Mouse (Mus musculus) retina, adult 2 months (tissue): ENCODE data around the gene Lrrc39.
"Not testable (repeated sequence)": the region's sequence is repeated elsewhere in the genome, so short reads cannot be mapped to it uniquely, and the experiment has no call there.

Experiments used
- DNase-seq: peaks from one replicate; pipeline ENCODE4 v3.0.0-alpha.2; 2012; ENCODE audit warnings: low read depth, low spot score

Gene Lrrc39

DNA sequence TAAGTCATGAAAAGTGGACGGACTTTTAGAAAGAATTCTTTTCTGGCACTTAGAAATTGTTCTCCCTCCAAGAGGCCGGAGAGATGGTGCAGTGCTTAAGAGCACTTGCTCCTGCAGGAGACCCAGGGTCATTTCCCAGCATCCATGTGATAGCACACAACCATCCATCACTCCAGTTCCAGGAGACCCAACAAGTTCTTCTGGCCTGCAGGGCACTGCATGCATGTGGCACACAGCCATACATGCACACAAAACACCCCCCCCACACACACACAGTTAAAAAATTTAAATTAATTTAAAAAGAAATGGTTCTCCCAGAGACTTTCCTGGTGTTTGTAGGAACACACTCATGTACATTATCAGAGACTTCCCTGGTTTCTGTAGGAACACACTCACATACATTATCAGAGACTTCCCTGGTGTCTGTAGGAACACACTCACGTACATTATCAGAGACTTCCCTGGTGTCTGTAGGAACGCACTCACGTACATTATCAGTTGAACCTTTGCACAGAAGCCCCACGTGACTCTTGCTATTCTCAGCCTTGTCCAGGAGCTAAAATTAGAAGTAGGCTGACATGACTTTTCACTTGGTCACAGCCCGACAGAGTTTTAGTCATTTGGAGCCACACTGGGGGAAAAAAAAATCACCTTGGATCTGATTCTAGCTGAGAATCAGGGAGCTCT, at the start of gene Lrrc39:
Lrrc39 (plus strand) TSS at position 566 of the 687 bp plus-strand sequence.
- no peak for DNase-seq

DNA sequence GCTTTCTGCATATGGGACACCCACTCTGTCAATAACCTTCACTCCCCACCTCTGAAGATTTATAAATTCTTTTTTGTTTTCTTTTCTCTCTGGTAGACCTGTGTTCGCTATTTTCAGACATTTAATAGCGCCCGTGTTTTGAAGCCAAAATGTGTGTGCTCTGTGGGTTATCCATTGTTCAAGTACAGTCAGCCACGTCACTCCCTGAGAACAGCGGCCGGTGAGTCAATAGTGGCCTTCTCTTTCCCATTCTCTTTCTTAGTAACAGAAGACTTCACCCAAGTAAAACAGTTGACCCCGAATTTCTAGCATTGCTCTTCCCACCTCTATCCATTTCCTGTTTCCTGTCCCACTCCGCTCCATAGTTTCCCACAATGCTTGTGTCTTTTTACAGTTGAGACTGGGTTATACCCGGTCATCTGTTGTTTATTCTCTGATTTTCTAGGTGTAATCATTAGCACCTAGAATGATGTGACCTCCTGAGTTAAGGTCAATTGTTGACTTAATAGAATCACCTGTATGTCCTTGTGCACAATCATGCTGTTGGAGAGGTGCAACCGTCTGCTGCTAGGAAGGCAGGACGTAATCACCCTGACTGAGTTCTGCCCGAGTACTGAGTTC, 42.5 kb upstream of the Lrrc39 start:
- no peak for DNase-seq

DNA sequence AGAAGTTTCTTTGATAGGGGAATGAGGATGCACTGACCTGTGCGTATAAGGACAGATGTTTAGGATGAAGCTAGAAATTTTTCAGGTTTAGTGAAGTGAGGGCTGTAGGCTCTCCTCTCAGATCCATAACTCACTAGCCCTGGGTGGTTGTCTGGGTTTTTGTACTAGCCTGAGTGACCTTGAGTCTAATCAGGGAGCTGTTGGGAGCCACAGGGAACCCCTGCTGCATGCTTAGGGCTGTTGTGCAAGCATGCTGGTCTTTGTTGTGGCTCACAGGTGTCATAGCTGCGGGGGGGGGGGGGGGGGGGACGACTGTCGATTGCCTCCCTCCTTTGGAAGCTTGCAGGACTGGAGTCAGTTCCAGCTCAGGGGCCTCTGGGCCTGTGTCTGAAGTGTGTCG, 33.0 kb upstream of the Lrrc39 start:
- no peak for DNase-seq

DNA sequence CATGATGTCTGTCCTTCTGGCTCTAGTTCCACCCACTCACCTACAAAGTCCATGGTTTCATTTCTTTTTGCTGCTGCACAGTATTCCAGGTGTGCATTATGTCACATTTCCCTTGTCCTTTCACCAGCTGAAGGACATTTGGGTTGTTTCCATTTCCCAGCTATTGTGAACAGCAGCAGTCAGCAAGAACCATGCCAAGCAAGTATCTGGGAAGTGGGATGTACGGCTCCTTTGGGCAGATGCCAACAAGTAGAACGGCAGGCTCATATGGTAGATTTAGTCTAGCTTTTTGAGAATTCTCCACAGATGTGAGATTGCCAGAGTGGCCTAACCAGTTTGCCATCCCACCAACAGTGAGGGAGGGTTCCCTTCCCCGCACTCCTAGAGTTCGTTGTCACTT, 31.9 kb upstream of the Lrrc39 start:
- no peak for DNase-seq

DNA sequence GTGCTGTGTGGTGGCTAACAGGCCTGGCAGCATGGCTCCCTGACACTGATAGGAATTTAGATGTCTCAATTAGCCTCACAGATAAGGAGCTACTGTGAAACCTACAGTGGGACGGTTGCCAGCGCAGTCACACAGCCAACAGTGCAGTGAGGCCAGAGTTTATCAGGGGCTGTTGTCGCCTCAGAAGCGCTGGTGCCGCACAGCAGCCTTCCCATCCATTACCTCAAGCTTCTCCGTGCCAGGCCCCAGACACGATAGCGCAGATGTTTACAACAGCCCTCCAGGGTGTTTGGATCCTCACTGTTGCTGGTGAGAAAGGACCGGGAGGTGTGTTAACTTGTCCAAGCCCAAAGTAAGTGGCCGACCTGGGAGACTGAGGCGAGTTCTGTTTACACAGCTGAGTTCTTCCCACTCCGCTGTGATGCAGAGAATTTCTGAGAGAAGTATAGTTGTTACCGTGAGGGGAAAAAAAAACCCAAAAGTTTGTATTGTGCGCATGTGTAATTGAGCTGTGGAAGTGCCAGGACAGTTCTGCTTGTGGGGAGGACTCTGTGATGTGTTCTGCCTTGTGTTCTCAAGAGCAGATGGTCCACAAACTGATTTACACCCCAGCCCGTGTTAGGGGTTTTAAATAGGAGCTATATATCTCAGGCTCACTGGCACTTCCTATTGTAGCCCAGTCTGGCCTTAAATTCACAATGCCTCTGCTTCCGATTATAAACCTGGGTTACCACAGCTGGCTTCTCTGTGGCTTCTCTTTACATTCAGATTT, 26.2 kb upstream of the Lrrc39 start:
- DNase-seq = no peak

DNA sequence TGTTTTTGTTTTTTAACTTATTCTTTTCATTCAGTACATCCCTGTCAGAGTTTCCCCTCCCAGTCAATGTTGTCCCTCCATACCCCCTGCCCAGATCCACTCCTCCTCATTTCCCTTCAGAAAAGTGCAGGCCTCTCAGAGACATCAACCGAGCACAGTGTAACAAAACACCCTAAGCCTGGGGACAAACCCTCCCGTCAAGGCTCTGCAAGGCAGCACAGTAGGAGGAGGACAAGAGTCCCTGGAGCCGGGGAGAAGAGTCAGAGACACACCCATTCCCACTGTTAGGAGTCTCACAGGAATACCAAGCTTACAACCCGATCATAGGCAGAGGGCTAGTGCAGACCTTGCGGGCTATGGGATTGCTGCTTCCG, 25.6 kb upstream of the Lrrc39 start:
- no peak for DNase-seq

DNA sequence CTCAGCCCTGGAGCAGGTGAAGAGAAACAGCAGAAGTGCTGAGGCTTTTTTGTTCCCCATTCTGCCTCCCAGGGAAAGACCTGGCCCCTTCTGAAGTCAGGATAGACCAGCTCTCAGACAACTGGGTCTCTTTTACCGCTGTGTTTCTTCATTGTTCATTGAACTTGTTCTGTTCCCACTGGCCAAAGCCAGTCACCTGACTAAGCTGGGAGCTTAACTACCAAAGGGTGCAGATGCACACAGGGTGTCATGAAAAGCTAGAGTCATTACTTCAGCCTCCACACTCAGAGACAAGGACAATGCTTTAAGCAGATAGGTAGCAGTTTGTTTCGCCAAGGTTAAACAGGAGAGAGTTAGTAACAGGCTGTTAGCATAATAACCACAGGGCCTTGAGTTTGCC, 20.7 kb upstream of the Lrrc39 start:
- no peak for DNase-seq

DNA sequence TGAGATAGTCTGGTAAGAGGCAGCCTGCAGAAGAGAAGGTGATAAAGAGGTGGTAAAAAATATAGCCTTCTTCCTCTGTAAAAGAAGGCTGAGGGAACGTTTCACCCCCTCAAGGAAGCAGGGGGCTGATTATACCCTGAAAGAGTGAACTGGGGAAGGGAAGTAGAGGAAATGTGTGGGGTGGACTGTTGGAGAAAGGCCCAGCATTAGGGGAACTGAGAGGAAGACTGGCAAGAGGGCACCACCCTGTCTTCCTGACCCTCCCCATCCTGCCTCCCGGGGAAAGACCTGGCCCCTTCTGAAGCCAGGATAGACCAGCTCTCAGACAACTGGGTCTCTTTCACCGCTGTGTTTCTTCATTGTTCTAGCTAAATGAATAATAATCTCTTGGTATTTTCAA, 20.2 kb upstream of the Lrrc39 start:
- DNase-seq = no peak

DNA sequence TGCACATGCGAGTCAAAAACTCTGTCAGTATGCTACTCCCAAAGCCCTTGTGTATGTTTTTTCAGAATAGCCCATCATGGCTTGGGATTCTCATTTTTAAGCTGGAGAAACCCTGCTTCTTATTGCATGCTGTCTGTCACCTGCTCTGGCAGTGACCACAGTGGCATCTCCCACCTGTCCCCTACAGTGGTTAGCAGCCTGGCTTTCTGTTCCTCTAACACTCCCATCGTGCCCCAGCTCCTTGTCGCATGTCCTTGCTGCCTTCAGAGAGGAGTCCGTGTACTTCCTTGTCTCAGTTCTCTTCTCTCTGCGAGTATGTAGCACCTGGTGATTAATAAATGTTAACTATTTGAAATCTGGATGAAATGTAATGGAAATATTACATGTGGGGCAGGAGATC, 15.3 kb upstream of the Lrrc39 start:
- no peak for DNase-seq

DNA sequence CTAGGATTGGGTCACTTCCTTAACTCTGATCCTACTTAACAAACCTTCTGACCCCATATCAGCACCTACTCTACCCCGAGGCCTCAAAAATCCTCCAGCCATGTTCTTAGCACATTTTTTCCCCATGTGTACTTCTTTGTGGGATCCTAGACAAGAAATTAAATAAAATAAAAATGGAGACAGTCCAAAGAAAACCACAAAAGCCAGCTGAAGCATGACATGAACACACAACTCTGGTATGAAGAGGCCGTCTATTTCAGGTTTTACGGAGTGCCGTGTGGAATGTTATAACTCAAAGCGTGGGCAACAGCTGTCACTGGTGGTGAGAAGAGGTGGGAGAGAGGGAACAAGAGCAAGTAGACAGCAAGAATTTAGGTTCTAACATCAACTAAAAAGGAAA, 11.4 kb upstream of the Lrrc39 start:
- DNase-seq = no peak

DNA sequence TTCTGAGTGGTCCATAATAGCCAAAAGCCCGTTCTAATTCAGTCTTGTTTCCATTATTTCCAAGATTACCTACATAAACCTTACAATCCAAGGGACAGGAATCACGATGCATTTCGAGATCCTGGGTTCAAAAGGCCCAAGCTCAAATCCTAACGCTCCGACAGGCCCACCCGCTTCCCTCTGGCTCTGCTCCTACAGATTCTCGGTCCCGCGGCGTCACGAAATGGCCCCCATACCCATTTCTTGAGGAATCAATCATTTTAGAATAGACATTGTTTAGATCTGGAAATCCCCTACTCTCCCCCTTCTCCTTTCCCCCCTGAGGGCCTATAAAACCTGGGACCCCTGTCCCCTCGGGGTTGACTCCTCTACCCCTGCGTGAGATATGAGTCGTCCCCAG, 1.5 kb upstream of the Lrrc39 start:
- DNase-seq = not testable (repeated sequence)

DNA sequence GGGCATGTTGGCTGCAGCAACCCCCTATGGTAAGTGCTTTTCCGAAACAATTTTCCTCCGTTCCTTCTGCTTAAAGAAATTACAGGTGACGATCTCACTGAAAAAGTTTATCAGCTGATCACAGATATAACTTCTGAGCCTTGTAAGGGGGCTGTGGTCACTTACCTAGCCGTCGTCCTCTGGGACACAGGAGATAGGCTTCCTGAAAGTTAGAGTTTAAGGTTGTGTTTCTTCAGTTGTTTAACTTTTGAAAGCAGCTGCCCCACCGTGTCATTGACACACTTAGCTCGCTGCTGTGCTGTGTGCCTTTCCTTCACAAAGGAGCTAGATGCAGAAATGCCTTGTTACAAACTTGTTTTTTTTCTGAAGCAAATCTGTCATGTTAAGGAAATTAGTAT, 321 bp downstream of the Lrrc39 start:
- no peak for DNase-seq

DNA sequence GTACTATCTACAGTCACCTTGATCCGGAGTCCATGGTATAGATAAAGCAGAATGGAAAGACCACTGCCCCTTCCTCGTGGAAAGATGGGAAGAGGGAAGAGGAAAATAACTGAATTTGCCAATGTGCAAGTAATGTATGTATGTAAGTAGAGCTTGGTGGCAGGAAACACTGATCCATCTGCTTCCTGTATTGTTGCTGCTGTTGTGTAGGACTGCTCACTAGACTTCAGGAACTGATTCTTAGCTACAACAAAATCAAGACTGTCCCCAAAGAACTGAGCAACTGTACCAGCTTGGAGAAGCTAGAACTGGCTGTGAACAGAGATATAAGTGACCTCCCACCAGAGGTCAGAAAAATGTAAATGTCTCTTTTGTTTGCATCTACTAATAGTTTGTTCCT, 7.9 kb downstream of the Lrrc39 start:
- no peak for DNase-seq

DNA sequence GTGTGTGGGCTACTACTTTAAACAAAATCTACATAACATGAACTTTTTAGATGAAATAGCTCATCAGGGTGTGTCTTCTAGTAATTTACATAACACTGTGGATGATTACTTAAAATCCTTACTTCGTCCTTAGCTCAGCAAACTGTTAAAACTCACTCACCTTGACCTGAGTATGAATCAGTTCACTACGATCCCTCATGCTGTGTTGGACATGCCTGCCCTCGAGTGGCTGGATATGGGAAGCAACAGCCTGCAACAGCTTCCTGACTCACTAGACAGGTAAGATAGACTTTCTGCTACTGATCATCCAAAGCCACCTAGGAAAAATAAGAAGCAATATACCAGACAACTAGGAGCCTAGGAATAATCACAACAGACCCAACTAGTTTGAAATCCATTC, 14.5 kb downstream of the Lrrc39 start:
- DNase-seq = no peak

DNA sequence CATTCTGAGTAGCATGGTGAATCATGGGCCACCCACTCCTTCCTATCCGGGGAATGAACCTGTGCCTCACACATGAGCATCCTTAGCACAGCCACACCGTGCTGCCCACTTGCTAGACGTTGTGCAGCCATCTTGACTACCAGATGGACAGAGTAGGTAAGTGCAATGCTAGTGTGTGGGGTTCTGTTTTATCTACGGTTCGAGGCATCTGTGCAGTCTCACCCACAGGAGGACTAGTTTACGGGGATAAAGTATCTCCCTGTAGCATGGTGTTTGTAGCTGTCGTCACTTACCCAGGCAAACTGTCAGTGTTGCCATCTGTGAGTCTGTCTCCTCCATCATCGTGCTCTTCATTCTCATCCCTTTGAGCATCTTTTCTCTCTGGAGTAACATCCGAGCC, 19.4 kb downstream of the Lrrc39 start:
- no peak for DNase-seq

DNA sequence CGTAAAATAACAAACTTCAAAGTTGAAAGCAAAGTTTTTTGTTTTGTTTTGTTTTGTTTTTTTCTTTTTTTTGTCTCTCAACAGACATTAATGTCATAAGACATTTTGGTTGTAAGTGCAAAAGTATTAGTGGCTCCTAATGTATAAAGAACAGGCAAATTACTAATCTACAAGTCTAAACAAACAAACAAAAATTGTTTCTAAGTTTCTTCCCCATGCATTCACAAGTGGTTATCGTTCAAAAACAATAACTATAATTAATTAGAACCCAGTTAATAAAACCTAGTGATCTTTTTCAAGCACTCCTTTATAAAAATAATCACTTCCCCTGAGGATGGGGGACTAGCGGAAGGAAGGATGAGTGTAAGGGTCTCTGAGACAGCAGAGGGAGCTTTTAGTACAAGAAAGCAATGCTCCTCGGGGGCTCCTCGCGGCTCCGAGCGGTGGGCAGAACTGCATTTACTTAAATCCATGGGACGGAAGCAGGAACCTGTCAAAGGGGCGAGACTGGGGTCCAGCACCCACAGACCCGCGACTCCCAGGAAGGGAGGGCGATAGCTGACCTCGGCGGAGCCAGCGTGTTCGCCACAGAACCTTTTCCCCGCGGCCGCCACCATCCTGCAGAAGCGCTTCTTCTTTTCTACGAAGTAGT, 31.4 kb downstream of the Lrrc39 start:
- DNase-seq = no peak

DNA sequence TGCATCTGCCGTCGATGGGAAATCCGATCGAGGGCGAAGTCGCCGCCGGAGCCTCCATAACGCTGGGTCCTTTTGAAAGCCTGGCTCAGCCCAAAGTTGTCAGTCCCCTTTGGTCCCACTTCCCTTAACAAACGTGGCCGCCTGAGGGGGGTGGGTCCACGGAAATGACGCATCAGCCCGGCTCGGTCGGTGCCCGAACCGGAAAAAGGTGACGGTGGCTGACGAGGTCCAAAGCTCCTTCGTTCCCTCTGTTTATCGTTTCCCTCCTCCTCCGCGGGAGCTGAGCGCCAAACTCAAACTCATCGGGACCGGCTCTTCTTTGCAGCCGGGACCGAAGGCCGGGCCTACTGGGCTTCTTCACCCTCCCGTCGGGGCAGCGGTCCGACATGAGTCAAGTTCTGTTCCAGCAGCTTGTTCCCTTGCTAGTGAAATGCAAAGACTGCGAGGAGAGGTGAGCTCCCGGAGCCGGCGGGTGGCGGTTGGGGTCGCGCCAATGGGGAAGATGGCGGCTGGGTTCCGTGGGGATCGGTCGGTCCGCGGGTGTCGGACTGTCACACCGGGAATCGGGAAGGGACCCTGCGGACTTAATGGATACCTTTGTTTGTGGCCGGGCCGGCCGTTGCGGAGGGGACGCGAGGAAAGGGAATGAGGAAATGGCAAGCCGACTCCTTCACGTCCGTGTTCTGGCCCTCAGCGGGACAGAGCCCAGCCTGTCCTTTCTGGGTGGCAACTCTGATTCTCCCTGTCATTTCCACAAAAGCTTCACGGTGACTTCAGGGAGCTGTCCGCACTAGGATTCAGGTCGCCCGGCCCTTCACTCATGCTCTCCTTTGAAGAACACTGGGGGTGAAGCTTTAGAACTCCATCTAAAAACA, 32.2 kb downstream of the Lrrc39 start, which contains the start of gene Sass6:
Sass6 (plus strand) TSS at position 255 of the 875 bp plus-strand sequence.
- peak; percentile 97 for DNase-seq

DNA sequence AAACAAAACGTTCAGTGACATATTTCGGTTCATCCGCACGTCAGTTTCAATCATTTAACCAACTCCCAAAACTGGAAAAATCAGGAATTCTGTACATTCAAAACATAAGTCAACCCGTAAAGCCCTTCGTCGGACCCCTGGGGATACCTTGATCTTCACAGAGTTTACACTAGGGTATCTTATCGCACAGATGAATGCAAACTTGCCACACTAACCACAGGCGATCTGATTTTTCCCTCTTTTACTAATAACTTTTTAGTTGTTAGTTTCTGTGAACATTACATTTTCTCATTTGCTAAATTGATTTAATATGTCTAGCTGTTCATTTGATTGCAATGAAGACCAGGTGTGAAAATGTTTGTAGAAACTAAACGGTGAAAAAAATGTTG, 32.8 kb downstream of the Lrrc39 start:
- no peak for DNase-seq

DNA sequence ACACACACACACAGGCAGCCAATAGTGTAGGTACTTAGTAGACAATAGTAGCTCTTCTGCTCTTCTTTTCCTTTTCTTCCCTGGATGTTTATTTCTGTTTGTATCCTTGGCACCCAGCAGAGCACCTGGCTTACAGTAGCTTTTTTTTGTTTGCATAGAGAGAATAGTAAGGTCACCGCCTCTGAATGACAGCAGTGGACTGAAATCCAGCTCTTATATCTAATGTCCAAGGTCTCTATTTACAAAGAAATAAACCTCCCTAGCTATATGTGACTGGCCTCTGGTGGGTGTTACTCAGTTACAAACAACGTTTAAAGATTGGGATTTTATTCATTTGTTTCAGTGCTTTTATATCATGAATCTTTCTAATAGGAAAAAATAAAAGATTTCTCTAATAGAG, 36.9 kb downstream of the Lrrc39 start:
- no peak for DNase-seq

DNA sequence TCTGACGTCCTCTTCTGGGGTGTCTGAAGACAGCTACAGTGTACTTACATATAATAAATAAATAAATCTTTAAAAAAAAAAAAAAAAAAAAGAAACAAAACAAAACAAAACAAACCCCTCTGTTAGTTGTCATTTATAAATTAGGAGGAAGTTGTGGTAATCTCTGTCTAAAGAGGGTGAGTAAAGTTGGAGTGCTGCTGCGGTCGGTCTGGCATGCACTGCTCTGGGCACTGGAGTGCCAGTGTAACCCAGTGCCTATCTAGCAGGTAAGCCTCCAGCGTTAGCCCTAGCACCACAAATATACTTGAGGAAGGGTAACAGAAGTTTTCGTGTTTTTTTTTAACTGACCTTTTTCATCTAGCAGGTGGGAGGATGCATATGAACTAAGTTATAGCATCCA, 38.2 kb downstream of the Lrrc39 start:
- no peak for DNase-seq

DNA sequence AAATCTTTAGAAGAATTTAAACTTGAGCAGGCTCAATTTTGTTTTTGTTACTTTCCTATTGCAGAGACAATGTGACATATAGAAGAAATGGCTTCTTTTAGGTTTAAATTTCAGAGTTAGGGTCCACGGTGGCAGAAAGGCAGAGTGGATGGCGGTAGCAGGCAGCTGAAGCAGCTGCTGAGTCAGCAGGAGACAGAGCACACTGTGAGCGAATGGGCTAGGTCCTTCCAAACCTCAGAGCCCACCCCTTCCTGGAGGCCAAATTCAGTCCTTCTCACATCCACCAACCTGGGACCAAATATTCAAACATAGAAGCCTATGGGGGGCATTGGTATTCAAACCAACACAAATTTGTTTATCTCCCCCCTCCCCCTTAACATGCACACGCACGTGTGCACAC, 39.0 kb downstream of the Lrrc39 start:
- DNase-seq = no peak
